Mouse (Mus musculus) layer of hippocampus, adult 9-10 months (tissue): ENCODE results near the gene S100b.

ENCODE experiments used
- DNase-seq: peaks from one replicate; pipeline ENCODE4 v3.0.0; 2022; ENCODE audit warnings: low spot score

S100b gene

DNA sequence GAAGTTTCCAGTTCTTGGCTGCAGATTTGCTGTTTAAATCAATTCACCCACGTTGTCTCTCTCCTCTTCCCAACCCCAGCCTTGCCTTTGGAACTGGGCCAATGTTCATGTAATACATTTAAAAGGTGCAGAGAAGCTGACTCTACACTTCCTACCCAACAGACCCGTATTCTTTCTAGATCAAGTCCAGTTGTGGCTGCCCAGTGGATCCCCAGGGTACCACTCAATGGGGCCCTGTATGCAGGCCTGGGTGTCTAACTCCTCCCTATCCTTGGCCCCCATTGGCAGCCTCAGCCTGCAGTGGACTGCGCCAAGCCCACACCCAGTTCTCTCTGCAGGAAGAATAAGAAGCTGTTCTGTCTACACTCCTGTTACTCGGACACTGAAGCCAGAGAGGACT lies at the start of gene S100b:
TSS of gene S100b (plus strand) at position 318 of the 400 bp plus-strand sequence.
- DNase-seq = no peak

DNA sequence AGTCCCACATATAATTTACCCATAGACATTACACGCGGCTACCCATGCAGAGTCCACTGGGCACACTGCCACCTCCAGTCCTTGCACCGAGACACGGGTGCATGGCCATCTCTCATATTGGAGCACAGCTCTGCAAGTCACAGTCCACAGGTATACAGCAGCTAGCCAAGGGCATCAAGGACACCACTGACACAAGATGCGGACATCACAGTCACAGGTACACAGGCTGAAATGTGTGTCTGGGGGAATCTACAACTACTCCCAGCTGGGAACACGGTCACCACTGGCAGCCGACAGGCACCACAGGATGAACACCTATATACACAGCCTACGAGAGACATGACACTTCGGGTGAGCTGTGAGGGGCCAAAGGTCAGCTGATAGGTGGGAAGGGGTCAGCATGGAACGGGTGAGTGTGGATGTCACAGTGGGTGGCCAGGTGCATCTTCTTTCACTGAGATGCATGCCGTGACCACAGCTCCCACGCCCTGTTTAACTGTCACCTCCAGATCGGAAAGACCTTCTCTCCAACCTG lies 46.3 kb upstream of the S100b start:
- DNase-seq = no peak

DNA sequence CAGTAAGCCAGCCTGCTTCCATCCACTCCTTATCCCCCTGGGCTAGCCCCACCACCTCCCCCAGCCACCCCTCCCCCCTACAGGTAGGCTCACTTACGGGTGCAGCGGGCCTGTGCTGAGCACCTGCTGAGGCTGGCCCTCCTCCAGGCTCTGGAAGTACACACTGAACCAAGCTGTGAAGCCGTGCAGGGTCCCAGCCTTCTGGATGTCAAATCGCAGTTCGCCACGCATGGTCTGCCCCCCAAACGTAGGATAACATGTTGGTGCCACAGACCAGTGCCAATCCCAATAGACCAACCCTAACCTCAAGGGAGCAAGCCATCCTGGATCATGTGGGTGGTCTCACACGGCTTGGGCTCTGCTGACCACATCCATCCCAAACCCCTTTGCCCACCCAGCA lies 44.4 kb upstream of the S100b start:
- no peak for DNase-seq

DNA sequence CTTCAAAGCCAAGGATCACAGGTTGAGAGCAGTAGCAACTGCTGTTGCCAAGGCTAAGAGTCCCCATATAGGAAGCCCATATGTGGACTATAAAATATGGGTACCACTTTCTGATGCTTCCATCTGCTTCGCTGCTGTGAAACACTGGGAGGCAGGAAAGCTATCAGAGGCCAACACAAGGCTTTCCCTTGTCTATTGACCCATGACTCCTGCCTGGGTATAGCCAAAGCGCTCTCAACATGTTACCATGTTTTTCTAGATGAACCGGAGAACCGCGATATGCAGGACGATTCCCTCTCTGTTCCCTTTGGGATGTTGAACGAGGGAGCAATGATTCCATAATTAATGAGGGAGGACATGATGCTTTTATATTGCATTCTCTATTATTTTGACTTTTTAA lies 42.8 kb upstream of the S100b start:
- no peak for DNase-seq

DNA sequence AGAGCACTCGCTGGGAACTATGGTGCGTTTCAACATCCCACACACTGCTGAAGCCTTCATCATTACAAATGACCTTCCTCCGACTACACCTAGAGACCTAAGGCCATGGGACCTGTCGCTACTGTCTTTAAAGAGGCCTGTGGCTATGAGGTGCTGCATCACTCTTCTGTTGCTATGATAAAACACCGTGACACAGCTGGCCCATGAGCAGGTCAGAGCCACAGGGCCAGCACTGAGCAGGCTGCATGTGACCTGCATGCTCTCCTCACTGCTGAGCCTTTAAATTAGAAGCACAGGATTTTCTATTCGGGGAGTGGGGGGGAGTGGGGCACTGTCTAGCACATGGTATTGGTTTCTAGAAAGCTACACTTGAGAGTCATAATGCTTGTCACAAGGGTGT lies 41.5 kb upstream of the S100b start:
- no peak for DNase-seq

DNA sequence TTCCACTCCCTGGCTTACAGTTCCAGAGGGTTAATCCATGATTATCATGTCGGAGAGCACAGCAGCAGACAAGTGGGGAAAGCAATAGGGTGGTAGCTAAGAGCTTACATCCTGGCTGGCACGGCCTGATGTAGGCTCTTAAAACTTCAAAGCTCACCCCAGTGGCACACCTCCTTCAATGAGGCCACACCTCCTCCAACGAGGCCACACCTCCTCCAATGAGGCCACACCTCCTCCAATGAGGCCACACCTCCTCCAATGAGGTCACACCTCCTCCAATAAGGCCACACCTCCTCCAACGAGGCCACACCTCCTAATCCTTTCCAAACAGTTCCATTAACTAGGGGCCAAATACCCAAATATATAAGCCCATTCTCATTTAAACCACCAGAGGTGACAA lies 39.5 kb upstream of the S100b start:
- no peak for DNase-seq

DNA sequence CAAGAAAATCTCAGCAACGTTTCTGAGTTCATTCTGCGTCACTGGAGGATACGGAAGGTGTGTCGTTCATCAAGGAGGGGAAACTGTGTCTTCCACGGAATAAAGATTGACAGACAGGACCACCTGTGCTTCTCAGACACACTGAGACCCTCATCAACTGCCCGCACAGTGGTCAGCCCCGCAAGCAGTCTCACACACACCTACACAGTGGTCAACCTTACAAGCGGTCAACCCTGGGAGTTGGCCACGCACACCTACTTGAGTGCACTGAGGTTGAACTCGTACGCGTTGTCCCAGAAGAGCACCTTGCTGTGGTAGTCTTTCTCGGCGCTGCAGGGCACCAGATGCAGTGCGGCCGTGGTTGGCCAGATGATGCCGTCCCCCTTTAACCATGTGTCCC lies 36.6 kb upstream of the S100b start:
- no peak for DNase-seq

DNA sequence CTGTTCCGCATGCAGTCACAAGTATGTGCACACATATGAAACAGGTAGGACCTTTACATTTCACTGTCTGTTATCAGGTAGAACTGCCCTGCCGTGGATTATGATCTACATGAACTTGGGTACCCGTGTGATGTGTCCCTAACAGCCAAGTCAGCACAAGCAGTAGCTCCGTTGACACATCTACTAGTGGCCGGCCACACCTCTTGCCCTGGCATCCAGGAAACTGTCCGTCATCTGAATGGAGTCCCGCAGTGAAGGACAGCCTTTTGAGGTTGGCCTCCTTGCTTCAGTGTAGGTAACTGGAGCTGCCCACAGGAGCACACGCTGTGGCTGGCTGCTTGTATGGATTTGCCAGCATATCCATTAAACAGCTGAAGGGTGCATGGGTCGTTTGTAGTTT lies 35.4 kb upstream of the S100b start:
- DNase-seq = no peak

DNA sequence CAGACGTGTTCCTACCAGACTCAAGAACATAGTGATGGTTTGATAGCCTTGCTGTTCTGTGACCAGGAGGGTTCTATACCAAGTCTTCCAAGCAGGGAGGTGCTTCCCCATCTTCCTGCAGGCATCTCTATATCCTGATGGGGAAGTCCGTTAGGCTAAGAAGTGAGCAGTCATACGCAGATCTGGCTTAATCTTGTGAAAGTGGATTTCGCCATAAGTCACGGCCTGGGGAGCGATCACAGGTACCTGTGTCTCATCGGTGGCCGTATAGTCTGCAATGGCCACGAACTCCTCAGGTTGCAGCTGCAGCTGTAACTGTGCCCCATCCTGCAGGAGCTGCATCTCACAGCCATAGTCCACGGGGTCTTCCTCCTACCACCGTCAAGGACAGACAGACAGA lies 27.7 kb upstream of the S100b start:
- DNase-seq = no peak

DNA sequence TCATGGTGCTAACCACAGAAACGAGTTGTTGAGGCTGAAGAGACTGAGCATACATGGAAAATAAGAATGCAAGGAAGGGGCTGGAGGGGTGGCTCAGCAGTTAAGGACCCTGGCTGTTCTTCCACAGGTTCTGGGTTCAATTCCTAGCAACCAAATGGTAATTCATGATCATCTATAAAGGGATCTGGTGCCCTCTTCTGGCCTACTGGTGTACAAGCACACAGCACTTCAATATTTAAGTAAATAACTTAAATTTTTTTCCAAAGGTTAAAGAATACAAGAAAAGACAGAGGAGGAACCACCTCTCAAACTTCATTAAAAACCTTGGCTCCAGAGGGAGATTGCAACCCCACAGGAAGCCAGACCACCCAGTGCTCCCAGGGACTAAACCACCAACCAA lies 24.0 kb upstream of the S100b start:
- DNase-seq = no peak

DNA sequence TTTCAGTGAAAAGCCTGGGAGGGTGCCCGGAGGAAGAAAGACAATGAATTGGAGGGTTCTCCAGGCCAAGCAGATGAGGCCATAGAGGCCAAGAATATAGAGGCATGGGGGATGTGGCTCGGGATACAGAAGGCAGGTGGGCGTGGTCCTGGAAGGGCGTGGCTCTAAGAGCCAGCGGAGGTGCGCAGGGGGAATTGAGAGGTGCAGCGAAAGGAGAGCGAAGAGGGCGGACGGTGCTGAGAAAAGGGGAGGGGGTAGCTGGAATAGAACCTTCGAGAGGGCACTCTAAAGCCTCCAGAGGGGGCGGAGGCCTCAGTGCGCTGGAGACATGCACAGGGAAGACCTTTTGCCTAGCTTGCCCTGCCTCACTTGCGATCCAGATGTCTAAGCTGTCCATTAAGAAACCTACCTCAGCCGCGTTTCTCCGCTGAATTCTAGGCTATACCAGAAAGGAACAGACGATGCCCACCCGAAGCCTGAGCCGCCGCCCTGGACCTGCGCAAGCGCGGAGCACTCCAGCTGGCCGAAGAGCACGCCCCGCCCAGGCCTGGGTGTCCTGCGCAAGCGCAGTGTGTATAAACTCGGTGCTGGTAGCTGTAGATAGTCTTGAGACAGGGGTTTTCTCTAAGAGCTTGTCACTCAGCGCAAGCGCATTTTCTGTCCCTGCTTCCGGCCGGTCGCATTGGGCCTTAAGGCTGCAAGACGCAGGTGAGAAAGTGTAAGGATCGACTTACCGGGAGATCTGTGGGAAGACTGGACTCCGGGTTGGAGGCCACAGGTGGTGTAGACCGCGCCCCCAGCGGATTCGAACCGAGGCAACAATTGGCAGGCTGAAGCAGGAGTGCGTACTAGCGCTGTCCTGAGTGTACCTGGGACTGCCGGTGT lies 16.1 kb upstream of the S100b start, which contains the start of gene Prmt2:
TSS of gene Prmt2 (minus strand) at position 525 of the 885 bp plus-strand sequence.
- peak; percentile 77 for DNase-seq

DNA sequence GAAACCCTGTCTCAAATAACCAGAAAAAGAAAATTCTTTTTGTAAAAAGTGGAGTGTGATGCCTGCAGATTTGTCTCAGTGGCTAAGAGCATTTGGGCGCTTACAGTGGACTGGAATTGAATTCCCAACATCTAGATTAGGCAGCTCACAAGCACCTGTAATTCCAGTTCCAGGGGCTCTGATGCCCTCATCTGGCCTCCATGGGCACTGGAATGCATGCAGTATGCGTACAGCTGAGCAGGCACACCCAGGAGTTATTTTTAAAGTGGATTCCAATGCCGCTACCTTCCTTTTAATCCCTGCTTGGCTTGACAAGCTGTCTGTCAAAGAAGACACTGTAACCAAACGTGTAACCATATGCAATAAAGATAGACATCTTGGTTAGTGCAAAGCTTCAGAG lies 14.3 kb upstream of the S100b start:
- DNase-seq = no peak

DNA sequence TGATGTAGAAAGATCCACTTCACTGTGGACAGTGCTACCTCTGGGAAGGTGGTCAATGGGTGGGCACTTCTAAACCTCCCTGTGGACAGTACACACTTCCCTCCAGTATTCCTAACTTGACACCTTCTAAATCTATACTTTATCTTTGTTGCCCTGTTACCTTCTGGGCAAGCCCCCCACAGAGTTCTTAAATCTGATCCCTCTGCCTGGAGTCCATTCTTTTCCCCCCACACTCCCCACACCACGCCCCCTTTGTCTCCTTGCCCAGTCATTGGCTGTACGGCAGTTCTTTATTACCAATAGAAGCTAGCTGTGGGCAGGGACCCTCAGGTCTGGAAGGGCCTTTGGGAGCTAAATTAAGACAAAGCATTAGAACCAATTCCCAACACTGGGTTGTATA lies 8.5 kb upstream of the S100b start:
- DNase-seq = no peak

DNA sequence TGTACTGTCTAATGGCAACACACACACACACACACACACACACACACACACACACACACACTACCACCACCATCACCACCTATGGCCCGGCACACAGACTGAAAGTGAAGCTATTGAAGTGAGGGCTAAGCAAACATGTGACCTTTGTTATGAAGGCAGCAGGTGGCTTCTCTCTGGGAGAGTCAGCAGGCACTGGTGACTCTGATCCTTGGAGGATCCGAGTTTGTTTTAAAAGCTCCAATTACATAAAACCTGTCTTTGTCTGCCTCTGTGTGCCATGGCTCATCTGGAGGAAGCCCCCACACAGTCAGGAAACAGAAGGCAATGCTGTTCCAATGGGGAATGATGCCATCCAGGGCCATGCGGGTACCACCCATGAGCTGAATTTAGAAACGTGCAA lies 7.1 kb upstream of the S100b start:
- no peak for DNase-seq

DNA sequence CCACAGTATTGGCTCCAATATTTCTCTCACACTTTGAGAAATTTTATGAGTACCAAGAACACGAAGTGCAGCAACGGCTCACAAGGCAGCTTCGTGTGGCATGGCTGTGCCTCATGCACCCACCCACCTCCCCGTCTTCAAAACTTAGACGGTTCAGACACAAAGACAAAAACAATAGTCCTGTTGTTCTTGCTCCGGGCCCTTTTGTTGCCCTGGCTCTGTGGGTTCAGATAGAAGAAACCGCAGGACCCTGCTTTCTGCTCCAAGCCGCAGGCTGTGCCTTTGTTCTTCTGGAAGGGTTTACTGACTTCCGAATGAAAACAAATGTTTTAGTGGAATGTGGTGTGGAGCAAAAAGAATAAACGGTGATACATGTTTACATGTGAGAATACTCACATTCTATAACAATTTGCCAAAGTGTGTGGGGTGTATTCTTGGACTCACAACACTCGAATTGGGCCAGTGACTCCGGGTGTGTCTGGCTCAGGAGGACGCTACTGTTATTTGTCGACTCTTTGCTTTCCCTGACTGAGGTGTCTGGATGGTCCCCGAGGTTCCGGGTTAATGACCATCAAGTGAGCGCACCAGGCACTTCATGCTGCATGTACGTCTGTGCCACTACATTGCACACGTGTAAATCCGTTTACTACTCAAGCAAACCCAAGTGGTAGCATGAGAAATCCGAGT lies 5.5 kb upstream of the S100b start:
- no peak for DNase-seq

DNA sequence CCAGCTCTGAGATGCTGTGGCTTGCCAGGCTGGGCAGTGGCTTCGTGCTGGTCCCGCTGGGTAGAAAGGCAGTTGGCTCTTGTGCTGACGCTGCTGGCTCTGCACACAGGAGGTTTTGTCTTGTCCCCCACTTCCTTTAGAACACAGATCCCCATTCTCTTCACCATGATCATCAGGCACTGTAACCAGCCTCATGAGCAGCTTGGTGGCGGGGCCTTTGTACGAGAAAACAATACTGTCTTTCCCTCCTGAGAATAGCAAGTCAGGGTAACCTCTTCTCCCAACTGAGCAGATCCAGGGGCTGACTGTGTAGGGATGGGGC lies 5.0 kb upstream of the S100b start:
- no peak for DNase-seq

DNA sequence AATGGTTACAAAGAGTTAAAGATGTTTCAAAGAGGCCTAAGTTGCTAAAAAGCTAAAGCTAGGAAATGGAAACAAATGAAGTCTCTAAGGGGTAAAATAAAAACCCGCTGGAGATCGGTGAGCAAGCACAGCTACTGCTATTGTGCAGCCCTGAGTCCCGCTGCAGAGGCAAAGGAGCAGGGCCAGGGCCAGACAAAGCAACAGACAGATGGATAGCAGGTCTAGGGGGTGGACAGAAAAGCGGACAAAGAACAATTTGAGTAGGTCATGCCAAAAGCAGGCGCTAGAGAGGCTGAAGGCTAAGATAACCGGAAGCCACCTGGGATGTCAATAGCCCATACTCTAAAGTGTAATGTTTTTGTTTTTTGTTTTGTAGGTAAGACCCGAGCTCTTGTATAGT lies 2.8 kb upstream of the S100b start:
- DNase-seq = no peak

DNA sequence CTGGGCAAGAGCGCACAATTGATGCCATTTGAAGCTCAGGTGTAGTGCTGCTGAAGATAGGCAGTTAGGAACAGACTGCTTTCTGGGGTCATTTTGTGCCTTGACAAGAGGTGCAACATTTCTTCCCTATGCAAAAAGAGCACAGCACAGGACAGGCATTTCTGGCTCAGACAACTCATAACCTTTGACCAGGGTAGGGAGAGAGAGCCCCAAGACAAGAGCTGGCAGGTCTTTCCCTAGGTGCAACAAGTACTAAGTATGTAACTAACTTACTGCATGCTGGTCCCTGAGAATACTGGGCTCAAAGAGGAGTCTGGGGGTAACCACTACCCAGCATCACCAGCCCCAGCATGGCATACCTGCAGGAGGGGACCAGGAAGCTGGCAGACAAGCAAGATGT lies 574 bp upstream of the S100b start:
- no peak for DNase-seq

DNA sequence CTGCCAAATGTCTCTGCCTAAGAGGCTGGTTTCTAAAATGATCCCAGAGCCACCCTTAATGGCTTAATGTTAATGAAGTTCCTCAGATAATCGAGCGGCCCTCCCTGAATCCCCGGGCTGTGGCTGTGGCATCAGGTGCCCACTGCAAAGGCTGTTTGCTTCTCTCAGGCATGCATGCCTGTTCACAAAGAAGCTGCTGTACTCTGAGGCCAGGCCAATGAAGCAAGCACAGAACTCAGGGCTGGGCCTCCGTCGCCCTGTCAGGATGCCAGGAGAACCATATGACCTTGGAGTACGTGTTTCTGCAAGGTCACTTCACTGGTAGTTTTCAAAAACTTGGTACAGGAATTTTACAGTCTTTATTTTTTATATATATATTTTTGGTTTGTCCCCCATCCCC lies 2.0 kb downstream of the S100b start:
- DNase-seq = no peak

DNA sequence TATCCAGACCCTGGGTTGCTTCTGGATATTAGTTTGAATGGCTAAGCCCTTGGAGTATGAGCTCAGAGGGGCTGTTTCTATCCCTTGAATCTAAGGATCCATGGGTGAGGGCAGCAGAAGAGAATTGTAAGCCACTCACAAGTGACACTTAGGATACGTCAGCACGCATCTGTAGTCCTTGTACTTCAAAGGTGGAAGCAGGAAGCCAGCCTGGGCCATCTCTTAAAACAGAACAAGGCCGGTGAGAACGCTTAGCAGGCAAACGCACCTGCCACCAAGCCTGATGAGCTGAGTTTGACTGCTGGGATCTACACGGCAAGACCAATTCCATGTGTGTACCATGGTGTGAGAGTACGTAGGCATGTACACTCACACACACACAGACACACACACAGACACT lies 3.6 kb downstream of the S100b start:
- no peak for DNase-seq

DNA sequence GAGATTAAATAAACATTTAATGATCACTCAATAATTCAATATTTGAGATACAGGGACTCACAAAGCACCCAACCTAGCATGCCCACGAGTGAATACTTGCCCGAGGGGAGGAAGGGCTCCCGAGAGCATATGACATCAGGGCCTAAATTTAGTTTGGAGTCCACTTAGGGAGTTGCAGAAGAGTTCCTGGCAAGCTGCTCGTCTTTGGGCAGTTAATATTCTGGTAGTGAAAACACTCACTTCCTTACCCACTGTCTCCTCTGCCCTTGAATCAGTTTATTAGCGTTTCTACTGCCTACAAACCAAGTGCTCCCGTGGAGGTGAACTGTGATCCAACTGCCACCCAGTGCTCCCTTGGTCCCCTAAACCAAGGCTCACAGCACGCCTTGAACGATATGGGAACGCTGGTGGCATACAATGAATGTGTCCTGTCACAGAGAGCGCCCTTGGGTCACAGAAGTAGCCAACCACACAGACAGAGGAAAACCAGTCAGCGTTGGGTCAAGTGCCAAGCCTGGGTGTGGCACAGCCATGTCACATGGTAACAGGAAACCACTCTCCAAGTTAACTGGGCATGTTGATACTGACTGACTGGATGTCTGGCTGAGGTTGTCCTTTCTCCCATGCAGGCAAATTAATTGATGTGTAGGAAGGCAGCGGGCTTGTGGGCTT lies 4.2 kb downstream of the S100b start:
- no peak for DNase-seq

DNA sequence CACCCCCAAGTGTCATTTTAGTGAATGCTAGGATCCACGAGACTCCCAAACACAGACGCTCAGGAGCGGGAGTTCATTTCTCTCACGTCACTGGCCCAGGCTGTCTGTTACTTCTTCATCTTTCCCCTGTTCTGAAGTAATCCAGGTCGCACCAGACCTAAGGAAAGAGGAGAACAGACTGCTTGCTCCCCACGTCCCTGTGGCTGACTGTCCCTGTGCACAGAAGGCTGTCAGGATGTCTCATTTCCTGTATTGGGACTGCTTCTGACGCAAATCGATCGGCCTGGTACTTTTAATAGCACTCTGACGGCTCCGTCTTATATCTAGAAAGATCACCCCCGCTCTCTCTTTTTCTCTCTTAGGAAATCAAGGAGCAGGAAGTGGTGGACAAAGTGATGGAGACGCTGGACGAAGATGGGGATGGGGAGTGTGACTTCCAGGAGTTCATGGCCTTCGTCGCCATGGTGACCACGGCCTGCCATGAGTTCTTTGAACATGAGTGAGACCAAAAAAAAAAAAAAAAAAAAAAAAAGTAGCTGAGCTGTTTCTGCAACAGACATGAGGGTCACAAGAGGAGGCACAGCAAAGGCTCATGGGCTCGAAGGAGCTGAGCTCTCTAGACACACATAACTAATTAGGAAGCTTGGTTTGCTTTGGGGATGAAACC lies 6.0 kb downstream of the S100b start:
- DNase-seq = no peak
